Comparison of ENCODE assay signal across 8 mouse cellular contexts in the genomic region with DNA sequence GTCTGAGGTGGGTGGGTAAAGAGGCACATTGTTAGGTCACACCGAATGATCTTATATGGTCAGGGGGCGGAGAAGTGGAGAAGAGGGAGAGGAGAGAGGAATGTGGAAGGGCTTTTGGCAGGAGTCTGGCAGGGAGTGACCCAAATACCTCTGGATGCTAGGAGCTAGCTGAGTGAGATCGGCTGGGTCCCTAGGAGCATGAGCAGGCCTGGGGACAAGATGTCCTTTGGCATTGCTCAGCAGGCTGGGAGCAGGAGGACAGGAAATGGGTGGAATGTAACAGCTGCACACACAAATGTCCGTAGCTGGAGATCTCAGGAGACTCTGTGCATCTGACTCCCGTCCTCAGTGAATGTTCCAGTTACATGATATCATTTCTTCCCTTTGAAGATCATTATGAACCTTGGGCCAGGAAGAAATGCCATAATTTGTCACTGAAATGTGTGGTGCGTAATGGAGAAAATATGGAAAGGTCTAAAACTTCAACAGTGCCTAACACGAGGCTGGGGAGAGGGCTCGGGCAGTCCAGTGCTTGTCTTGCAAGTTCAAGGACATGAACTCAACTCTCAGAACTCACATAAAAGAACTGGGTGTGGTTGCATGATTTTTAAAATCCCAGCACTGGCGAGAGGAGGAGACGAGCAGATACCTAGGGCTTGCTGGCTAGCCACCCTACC. TPM values are rescaled to one million over a fixed set of nuclear protein-coding genes. Genes with fewer than 3 reads are reported as not detected.
DNase-seq lines count a peak whose midpoint lies in the region; ATAC-seq lines count a peak whose summit lies in the region.

No protein-coding gene starts in this region.

- DNase-seq in neural tube, embryonic 10.5 days (ENCODE audit: extremely low spot score, low spot score) = no peak
- peak; percentile 79 for DNase-seq in gastrocnemius, postnatal 14 days
- DNase-seq in kidney, postnatal 10 days = peak; percentile 64
- DNase-seq in c-Kit-positive CD71-positive TER-119-positive erythroid progenitor cells, embryonic 14.5 days (ENCODE audit: low spot score) = no peak
- no peak for DNase-seq in right cerebral cortex, postnatal 36 days (ENCODE audit: low spot score in 2 of 2)

- H3K9me3 ChIP-seq in neural tube, embryonic 15.5 days (replicated peaks) = no peaks in the 10 kb centered on the region
- H3K9me3 ChIP-seq in stomach, embryonic 16.5 days (replicated peaks; ENCODE audit: control insufficient read depth, low read length) = no peaks in the 10 kb centered on the region

- WGBS in neural tube, embryonic 15.5 days = 61% methylated on average over 10 of the region's 10 CpGs
- WGBS in stomach, embryonic 16.5 days = 47% methylated on average over 10 of the region's 10 CpGs

- intact Hi-C loops in gastrocnemius, postnatal 14 days (cut with DNase I; ENCODE audit: low total_unique reads) = no loop called here

- no peak for ATAC-seq in neural tube, embryonic 15.5 days (ENCODE audit: low FRiP score)
- ATAC-seq in stomach, embryonic 16.5 days (ENCODE audit: insufficient read depth, low FRiP score) = peak; percentile 85
- no peak for ATAC-seq in cerebellum, adult (ENCODE audit: insufficient number of reproducible peaks, low FRiP score, low TSS enrichment)

- 0 out of 2 replicates have a peak, but pooled peaks cover 4% of the 10 kb centered on the region for H3K4me1 ChIP-seq in neural tube, embryonic 15.5 days
- H3K4me1 ChIP-seq in stomach, embryonic 16.5 days (ENCODE audit: control insufficient read depth, insufficient read depth, low read length) = peaks cover 14% of the 10 kb centered on the region

- H3K36me3 ChIP-seq in neural tube, embryonic 15.5 days = no peaks in the 10 kb centered on the region
- no peaks in the 10 kb centered on the region for H3K36me3 ChIP-seq in stomach, embryonic 16.5 days (ENCODE audit: control insufficient read depth, insufficient read depth, low read length)

- no peaks in the 10 kb centered on the region for H3K27me3 ChIP-seq in neural tube, embryonic 15.5 days (replicated peaks)
- no peaks in the 10 kb centered on the region for H3K27me3 ChIP-seq in stomach, embryonic 16.5 days (ENCODE audit: control insufficient read depth, insufficient read depth, low read length)

- no peak overlapping the region for H3K4me2 ChIP-seq in neural tube, embryonic 15.5 days
- H3K4me2 ChIP-seq in stomach, embryonic 16.5 days (ENCODE audit: low read depth, low read length) = no peak overlapping the region

- H3K27ac ChIP-seq in neural tube, embryonic 15.5 days (replicated peaks) = peak overlapping the region; percentile 9; the same call in 1 of the 2 replicates
- peak overlapping the region; percentile 68 for H3K27ac ChIP-seq in stomach, embryonic 16.5 days (ENCODE audit: low read length)

- H3K9ac ChIP-seq in neural tube, embryonic 15.5 days (replicated peaks) = no peak overlapping the region
- H3K9ac ChIP-seq in stomach, embryonic 16.5 days (ENCODE audit: low read length) = no peak overlapping the region

- H3K4me3 ChIP-seq in neural tube, embryonic 15.5 days (replicated peaks) = no peak overlapping the region
- H3K4me3 ChIP-seq in stomach, embryonic 16.5 days (replicated peaks; ENCODE audit: low read length) = no peak overlapping the region

RNA-seq across cellular contexts. Expression of gene Zfp366, which starts 59.6 kb away (rescaled TPM):
- 0.87 and 0.89 TPM in 2 replicates for polyA plus RNA-seq in neural tube, embryonic 15.5 days (2015; fragmentation: Nextera tagmentation; extraction: Ambion mirVana)
- 1 to 10 TPM; 6.0 to 7.4 TPM for total RNA-seq in gastrocnemius, postnatal 14 days (2021)
- 0.62 and 0.65 TPM in 2 replicates for polyA plus RNA-seq in stomach, embryonic 16.5 days (2015; fragmentation: Nextera tagmentation; extraction: Ambion mirVana)

Comparison
In these comparisons a context has a peak if more than half of its experiments do, and no peak if none do; other contexts are left out.
1. DNase-seq: peak in gastrocnemius, postnatal 14 days (single experiment) and kidney, postnatal 10 days (single experiment); none in neural tube, embryonic 10.5 days (single experiment), c-Kit-positive CD71-positive TER-119-positive erythroid progenitor cells, embryonic 14.5 days (single experiment) and right cerebral cortex, postnatal 36 days (0 of 2).